Mouse (Mus musculus) heart, adult 18-20 months (tissue): ENCODE data around the gene Gm45837. TPM values are rescaled to one million over a fixed set of nuclear protein-coding genes. Genes with fewer than 3 reads are reported as not detected.

Source experiments
- DNase-seq, 2 experiments: peaks; one replicate each; pipeline ENCODE4 v3.0.0; 2021 to 2022; ENCODE audit warnings: mixed read lengths in 1 of 2
- long read RNA-seq, 2 experiments: library from polyadenylated mRNA; stranded (forward); transcript quantifications; one replicate each; pipeline ENCODE4 v2.0.0; 2021
- total RNA-seq, 2 experiments: library from RNA; stranded (reverse); gene quantifications; 2 replicates each; pipeline ENCODE4 v1.2.3; 2021

Gm45837 gene
- total RNA-seq: 1 to 10 TPM; 2.6 to 3.0 TPM
- long read RNA-seq, experiment 1, partial matches to known transcripts: 0 of 6 reads
- long read RNA-seq, experiment 1, other reads (novel, unspliced or antisense): 6 of 6 reads
- long read RNA-seq, experiment 2, partial matches to known transcripts: 0 of 1 reads
- long read RNA-seq, experiment 2, other reads (novel, unspliced or antisense): 1 of 1 reads

GRCm38 (mm10) chr7:101410267-101410936, at the start of gene Gm45837:
Gene Gm45837 (plus strand): TSS chr7:101410886.
- peak in 1 of 2 experiments; percentile 45 for DNase-seq

DNA sequence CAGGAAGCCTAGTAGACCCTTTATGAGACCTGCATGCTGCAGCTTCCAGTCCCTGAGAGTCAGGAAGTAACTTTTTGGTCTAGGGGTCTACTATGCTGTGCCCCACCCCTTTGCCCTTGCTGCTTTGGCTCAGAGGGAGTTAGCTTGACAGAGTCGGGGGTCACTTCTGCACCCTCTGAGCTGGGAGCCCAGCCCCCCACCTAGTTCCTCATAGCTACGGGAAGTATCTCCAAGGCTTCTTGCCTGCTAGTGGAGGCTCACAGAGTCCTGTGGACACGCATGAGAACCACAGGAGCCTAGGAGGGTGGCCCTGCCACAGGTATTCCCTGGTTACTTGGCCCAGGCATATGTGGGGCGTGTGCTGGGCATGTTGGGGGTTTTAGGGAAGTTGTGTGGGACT, 49.7 kb upstream of the Gm45837 start:
- no peak for DNase-seq

- DNase-seq: no peak
These were observed 48.9 kb upstream of the Gm45837 start for GRCm38 (mm10) chr7:101361767-101362166.

GRCm38 (mm10) chr7:101362791-101363191, 47.9 kb upstream of the Gm45837 start:
- peak in 1 of 2 experiments; percentile 58 for DNase-seq

DNA sequence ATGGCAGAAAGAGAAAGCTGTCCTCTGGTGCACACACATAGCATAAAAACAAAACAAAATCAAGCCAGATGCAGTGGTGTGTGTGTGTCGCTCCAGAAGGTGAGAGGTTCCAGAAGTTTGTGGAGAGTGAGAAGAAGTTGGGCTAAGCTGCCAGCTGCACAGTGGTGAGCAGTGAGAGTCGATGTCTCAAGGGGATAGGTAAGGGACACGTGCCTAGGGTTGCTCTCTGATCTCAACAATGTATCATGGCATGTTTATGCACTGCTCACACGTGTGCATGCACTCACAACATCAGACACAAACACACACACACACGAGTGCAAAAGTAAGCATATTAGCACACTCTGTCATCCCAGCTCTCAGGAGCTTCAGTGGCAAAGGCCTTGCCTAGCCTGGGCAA, 46.8 kb upstream of the Gm45837 start:
- no peak for DNase-seq

DNA sequence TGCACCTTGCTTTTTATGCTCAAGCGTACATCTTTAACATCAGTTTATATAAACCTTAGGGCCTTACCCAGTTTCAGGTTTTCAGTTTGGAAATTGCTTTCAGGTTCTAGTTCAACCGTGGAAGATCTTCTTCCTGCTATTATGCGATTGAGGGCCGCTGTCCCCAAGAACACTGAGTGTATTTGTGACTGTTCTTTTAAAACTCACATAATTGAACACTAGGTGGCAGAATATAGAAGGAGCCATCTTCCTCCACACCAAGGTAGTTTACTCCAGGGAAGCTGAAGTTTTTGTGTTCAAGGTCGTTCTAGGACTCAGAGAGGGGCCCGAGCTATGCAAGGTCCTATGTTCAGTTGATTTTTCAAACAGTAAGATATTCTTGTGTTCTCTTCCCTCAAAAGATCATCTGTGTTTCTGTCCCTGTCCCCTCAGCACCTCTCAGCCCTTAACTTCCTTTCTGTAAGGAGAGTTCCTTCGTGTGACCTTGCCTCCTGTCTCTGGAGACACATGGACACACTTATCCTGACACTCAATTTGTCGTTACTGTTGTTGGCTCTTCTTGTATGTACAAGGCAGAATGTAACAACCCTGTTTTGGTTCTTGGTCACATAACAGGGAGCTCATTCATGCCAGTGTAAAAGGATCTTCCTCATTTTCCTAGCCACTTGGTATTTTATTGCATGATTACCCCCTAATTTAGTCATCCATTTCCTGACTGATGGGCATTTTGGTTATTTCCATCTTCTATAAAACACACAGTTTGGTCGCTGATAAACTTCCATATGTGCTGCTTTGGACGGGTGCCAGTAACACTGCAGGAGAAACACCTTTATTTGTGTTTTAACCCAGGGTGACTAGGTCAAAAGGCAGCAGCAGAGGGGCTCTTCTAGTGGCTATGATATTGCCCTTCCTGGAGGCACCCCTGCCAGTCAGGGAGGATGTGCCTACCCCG, 42.5 kb upstream of the Gm45837 start:
- no peak for DNase-seq

- no peak for DNase-seq
These were observed 41.0 kb upstream of the Gm45837 start for GRCm38 (mm10) chr7:101369666-101370065.

DNA sequence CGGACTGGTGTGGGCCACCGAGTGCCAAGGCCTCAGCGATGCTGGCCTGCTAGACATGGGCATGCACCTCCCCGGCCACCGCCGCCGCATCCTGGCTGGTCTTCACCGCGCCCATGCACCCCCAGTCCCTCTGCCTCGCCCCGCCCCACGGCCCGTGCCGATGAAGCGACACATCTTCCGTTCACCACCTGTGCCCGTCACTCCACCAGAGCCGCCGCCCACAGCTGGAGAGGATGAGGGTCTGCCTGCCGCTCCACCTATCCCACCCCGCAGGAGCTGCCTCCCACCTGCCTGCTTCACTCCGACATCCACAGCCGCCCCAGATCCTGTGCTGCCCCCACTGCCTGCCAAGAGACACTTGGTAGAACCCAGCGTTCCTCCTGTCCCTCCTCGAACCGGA, 37.6 kb upstream of the Gm45837 start:
- no peak for DNase-seq

DNA sequence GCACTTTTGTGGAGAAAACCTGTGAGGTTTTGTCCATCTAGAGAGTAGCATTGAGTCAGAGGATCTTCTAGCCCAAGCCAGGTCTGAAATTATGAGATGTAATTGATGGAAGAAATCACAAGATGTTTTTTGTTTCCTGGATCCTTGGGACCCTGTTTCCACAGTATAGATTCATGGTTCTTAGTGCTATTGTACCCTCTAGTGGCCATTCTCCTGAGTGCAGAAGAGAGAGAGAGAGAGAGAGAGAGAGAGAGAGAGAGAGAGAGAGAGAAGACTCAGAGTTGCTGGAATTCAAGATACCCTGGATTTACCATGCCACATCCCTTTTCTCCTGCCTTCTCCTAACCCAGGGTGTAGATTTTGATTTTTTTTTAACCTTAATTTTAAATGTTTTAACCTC, 36.5 kb upstream of the Gm45837 start:
- peak; percentile 37 to 62 for DNase-seq

DNA sequence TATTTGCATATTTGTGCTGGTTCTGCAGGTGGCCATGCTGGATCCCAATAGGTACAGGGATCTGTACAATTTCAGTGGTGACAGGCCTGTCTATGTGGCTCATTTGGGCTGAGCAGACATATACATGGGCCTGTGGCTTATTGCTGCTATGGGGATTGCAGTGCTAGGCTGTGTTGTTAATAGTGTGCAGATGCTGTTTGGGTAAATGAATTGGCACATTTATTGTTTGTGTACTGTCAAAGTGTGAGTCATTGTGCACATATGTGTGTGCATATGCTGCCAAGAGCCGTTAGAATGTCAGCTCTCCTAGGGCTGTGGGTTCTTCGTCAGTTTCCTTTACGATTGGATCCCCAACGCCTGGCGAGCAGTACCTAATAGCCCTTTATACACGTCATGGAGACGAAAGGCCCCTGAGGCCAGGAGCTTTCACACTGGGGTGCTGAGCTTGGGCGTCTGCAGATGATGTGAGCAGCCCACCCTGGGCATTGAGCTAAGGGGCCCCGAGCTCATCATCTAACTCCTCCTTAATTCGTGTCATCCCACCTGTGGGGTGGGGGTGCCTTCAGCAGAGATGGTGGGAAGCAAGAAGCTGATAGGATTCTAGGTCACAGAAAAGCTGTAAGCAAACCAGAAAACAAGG, 33.9 kb upstream of the Gm45837 start:
- no peak for DNase-seq

DNA sequence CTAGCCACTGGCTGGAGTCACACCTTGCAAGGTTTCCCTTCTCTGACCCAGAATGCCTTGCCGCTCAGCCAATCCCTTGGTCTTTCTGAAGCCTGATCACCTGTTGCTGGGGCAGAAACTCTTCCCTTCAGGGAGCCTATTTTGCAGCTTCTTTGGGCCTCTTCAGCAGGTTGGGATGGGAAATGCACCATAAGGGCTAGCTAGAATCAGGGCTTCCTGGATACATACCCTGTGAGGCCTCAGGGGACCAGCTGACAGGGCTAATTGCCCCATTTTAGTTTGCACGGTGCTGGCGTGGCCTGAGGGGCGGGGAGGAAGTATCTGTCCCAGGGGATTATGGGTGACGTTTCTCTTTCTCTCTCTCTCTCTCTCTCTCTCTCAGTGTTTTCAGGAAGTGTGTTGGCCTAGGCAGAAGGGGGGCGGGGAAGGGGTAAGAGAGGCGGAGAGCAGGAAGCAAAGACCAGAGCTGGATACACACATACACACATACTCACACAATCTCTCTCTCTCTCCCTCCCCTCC, 32.9 kb upstream of the Gm45837 start:
- DNase-seq: peak; percentile 88 to 91

- DNase-seq: peak in 1 of 2 experiments; percentile 54
These were observed 32.4 kb upstream of the Gm45837 start for GRCm38 (mm10) chr7:101378285-101378684.

DNA sequence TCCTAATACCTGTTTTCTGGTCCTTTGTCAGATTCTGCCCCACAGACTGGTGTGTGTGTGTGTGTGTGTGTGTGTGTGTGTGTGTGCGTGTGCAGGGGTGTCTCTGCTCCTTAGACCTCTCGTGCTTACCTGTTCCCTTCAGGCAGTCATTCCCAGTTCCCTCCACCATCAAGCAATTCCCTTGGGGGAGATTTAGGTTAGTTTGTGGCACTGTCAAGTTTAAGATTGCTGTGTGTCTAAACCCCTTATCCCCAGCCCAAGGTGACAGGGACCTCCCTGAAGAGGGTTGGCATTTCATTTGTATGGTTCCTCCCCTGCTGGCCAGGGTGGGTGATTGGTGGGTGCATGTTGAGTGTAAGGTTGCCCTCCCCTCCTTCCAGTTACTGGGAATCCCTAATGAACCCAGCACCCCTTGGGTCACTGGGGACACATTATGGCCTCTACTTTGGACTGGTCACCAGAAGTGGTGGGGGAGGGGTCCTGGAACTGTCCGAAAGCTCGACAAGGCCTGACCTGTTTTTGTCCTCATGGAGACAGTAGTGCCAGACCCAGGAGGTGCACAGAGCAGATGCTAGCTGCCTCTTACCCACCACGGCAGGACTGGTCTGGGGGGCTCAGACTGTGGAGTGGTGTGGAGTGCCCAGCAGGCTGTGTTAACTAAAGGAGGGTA, 31.8 kb upstream of the Gm45837 start:
- peak in 1 of 2 experiments; percentile 43 for DNase-seq

- peak in 1 of 2 experiments; percentile 55 for DNase-seq
These were observed 31.0 kb upstream of the Gm45837 start for GRCm38 (mm10) chr7:101379732-101380131.

DNA sequence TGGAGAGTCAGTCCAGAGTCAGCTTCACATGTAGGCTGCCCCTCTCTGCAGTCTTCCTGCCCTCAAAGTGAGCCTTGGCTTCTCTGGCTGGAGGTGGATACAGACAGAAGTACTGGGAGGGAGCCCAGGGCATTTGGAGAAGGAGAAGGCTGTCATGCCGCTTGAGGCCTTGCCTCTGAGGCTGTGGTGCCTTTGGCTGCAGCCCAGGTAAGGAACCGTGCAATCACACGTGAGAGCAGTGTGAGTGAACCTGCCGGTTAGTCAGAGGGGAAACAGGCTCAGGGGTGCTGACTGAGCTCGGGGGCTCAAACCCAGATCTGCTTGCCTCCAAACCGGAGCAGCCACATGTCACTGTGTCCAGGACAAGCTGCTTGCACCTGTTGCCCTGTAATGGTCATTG, 29.2 kb upstream of the Gm45837 start:
- no peak for DNase-seq

DNA sequence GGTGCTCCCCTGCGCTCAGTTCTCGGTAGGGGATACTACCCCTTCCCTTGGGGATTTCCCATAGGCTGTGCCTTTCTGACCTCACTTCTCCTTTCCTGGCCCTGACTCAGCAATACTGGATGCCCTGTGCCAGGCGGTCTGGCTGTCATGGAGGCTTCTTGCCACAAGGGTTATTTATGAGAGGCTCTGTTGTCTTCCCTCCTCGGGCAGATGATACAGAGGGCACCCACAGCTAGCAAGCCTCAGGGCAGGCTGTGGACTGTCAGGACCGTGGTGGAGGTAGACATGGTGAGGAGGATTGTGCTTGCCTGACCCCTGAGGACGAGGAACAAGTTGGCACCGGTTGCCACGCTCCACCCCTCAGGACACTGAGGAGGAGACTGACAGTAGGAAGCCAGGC, 28.3 kb upstream of the Gm45837 start:
- DNase-seq: peak; percentile 60 to 78

GRCm38 (mm10) chr7:101383756-101384155, 26.9 kb upstream of the Gm45837 start:
- DNase-seq: peak; percentile 39 to 75

DNA sequence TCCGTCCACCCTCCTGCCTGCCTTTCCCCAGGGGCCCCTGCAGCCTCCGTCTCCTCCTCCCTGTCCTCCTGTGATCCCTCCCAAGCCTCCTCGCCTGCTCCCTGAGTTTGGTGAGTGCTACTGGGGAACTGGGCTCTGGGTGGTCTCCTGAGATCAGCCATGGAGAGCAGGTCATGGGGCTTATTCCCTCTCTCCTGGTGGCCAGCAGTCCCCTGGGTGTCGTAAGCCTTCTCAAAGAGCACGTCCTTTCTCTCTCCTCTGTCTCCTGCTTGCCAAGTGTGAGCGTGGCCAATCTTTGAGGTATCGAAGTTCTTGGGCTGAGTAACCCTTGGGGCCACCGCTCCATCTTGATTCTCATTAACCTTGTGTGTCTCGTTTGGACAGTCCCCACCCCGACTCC, 25.8 kb upstream of the Gm45837 start:
- peak in 1 of 2 experiments; percentile 25 for DNase-seq

DNA sequence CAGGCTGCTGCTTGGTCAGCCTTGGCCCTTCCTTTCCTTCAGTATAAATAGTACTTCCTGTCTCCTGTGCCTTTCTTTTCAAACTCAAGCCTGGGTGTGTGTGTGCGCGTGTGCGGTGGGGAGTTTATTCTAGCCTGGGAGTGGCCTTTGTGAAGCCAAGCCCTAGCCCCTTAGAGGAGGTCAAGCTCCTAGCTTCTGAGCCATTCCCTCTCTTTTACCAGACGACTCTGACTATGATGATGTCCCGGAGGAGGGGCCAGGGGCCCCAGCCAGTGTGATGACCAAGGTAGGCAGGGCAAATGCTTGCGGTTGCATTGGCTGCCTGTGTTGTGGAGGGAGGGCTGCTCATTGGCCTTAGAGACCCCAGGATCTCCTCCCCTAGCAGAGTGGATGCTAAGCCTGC, 25.4 kb upstream of the Gm45837 start:
- DNase-seq: peak; percentile 46 to 61

DNA sequence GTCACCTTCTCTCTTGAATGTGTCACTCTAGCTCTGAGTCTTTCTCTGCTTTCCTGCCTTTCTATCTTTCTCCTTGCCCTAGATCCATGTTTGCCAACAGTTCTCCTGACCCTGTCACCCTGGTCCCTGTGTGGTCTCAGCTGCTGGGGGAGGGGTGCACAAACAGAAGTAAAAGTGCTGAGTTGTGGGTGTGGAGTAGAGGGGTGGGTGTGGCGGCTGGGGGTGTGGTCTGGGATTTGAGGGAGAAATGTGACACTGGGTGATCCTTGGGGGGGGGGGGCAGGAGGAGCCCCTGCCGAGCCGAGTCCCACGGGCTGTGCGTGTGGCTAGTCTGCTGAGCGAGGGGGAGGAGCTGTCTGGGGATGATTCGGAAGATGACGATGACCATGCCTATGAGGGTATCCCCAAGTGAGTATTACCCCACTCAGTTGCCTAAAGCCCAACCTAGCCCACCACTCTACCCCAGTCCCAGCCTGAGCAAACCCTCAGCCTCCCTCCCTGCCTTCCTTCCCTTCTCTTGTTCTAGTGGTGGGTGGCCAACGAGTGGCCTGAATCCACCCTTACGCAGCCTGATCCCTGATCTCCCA, 24.7 kb upstream of the Gm45837 start:
- no peak for DNase-seq

DNA sequence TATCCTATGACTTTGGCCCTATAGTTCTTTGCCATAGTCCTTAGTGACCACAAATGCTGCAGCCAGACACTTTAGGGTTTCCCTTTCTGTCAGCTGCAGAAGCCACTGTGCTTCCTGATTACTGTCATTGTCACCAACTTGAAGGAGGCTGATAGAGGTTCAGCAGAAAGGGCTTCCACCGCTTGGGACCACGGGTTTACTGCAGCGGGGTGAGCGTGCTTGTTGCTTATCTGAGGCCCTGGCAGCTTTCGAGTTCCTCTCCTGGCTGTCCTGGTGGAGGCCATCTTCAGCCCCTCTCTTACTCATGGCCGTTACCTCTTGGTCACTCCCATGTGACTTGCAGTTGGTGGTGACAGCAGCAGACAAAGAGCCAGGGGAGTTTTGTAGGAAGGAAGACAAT, 21.4 kb upstream of the Gm45837 start:
- DNase-seq: no peak
